Mouse (Mus musculus) olfactory bulb, adult 2 months (tissue): ENCODE measurements around the gene Clic6.

Experiments
- CTCF ChIP-seq: fragments of 200-500 bp; IDR thresholded peaks from 2 replicates; pipeline ENCODE4 v1.5.1; 2012; ENCODE audit warnings: low read depth, mild to moderate bottlenecking, low read length, moderate library complexity; ENCODE audit not compliant: insufficient read depth
- POLR2A ChIP-seq: fragments of 200-500 bp; IDR thresholded peaks from 2 replicates; pipeline ENCODE4 v1.6.1; 2012; ENCODE audit warnings: mild to moderate bottlenecking, low read depth, low read length, moderate library complexity; ENCODE audit not compliant: insufficient read depth

DNA sequence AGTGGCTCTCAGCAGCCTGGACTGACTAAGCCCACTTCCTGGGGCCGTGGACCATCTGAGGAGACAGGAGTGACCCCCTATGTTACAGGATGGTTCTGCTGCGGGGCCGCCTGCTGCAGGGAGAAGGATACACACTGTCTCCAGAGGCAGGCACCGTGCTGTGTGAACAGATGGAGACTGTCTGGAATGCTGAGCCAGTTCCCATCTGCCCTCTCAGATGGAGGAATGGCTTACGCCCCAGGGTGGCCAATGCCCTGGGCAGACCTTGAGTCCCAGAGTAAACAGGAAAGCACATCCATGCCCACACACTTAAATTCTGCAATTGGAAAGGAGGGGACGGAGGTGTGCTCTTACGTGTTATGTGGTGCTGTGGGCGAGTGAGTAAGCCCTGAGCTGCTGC is 35.2 kb upstream of the Clic6 start:
- TF ChIP-seq POLR2A (no peak), CTCF (no peak)
